Mouse (Mus musculus) MEL (cell line): Measurements from ENCODE around the gene Naa15.

Source experiments
- CTCF ChIP-seq, 3 experiments: IDR thresholded peaks in 2 of 3; conservative IDR thresholded peaks in 1 of 3; 2 replicates each; pipeline ENCODE4 v1.5.1; 2011 to 2012; ENCODE audit warnings: low read length in 3 of 3, low read depth in 2 of 3, mild to moderate bottlenecking in 2 of 3, improper control_type of control experiment in 1 of 3, inconsistent platforms in 1 of 3, mixed read lengths in 1 of 3, moderate library complexity in 1 of 3; ENCODE audit not compliant: control insufficient read depth in 1 of 3, insufficient read depth in 1 of 3, poor library complexity in 1 of 3, severe bottlenecking in 1 of 3
- MAX ChIP-seq: IDR thresholded peaks from 2 replicates; pipeline ENCODE4 v1.6.1; 2011; ENCODE audit warnings: low read length, improper control_type of control experiment

DNA sequence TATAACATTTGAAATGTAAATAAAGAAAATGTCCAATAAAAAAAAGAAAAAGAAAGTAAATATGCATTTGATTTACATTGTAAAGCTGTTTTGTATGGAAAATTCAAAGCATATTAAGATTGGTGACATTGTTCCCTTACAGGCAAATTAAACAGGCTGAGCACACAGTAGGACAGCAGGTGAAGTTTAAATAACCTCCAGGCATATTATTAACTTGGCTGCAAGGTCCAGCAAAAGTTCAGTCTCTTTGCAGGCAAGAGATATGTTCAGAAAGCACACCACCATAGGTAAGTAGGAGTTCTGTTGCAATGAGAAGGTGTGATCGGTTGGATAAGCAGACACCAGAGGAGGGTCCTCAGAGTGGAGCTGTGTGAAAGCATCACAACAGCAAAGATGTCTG lies 83.0 kb downstream of the Naa15 start:
- TF ChIP-seq MAX: no peak
- no peak for TF ChIP-seq CTCF (IDR thresholded peaks at IDR 0.05 in 2 of 3, conservative IDR thresholded peaks at IDR 0.05 in 1 of 3; ENCODE audit: control insufficient read depth in 1 of 3, insufficient read depth in 1 of 3, low read depth in 2 of 3, low read length in 3 of 3, poor library complexity in 1 of 3, severe bottlenecking in 1 of 3)
